Mouse (Mus musculus) MEL (cell line): Measurements from ENCODE around the gene Babam2. TPM values are rescaled to one million over a fixed set of nuclear protein-coding genes. Genes with fewer than 3 reads are reported as not detected.

Source experiments
- DNase-seq: peaks from one replicate; pipeline ENCODE4 v3.0.0; 2011; ENCODE audit warnings: low read depth, low spot score
- H3K27ac ChIP-seq: 2 replicates; pipeline ENCODE4 v1.5.1; 2012; ENCODE audit warnings: low read depth, mild to moderate bottlenecking, control low read depth, low read length, moderate library complexity; ENCODE audit not compliant: control insufficient read depth
- H3K27me3 ChIP-seq, 2 experiments: fragments of 150-350 bp in 1 of 2; sonication (generic) in 1 of 2; 2 replicates each; pipeline ENCODE4 v1.6.1; 2012; ENCODE audit warnings: low read length in 2 of 2, mild to moderate bottlenecking in 2 of 2, improper control_type of control experiment in 1 of 2, moderate library complexity in 1 of 2; ENCODE audit not compliant: insufficient read depth in 2 of 2, control insufficient read depth in 1 of 2
- H3K36me3 ChIP-seq, 2 experiments: 2 replicates each; pipeline ENCODE4 v1.6.1; 2012 to 2014; ENCODE audit warnings: low read length in 2 of 2, improper control_type of control experiment in 1 of 2, inconsistent platforms in 1 of 2, mild to moderate bottlenecking in 1 of 2; ENCODE audit not compliant: insufficient read depth in 2 of 2, control insufficient read depth in 1 of 2
- H3K4me1 ChIP-seq, 2 experiments: fragments of 150-350 bp in 1 of 2; sonication (generic) in 1 of 2; 2 replicates each; pipeline ENCODE4 v1.6.1; 2012; ENCODE audit warnings: low read length in 2 of 2, improper control_type of control experiment in 1 of 2, mild to moderate bottlenecking in 1 of 2; ENCODE audit not compliant: insufficient read depth in 2 of 2, control insufficient read depth in 1 of 2
- H3K4me3 ChIP-seq, 2 experiments: fragments of 150-350 bp in 1 of 2; sonication (generic) in 1 of 2; 2 replicates each; pipeline ENCODE4 v1.5.1; 2012; ENCODE audit warnings: low read depth in 2 of 2, low read length in 2 of 2, mild to moderate bottlenecking in 2 of 2, moderate library complexity in 2 of 2, control low read depth in 1 of 2, improper control_type of control experiment in 1 of 2; ENCODE audit not compliant: control insufficient read depth in 1 of 2, insufficient read depth in 1 of 2
- H3K79me2 ChIP-seq: 2 replicates; pipeline ENCODE4 v1.6.1; 2012; ENCODE audit warnings: mild to moderate bottlenecking, low read length, moderate library complexity; ENCODE audit not compliant: control insufficient read depth, poor library complexity, insufficient read depth
- H3K9ac ChIP-seq: 2 replicates; pipeline ENCODE4 v1.6.1; 2012; ENCODE audit warnings: low read depth, mild to moderate bottlenecking, control low read depth, low read length, moderate library complexity; ENCODE audit not compliant: control insufficient read depth, poor library complexity, severe bottlenecking
- H3K9me3 ChIP-seq: fragments of 150-350 bp; sonication (generic); replicated peaks from 2 replicates; pipeline ENCODE4 v1.6.1; 2012; ENCODE audit warnings: mild to moderate bottlenecking, low read length, improper control_type of control experiment, moderate library complexity; ENCODE audit not compliant: insufficient read depth
- BHLHE40 ChIP-seq: IDR thresholded peaks from 2 replicates; pipeline ENCODE4 v1.6.1; 2012; ENCODE audit warnings: low read depth, mild to moderate bottlenecking, inconsistent platforms, low read length, improper control_type of control experiment, borderline replicate concordance
- CHD1 ChIP-seq: IDR thresholded peaks from 2 replicates; pipeline ENCODE4 v1.6.1; 2012; ENCODE audit warnings: low read depth, mild to moderate bottlenecking, inconsistent platforms, low read length, improper control_type of control experiment
- CTCF ChIP-seq, 3 experiments: IDR thresholded peaks in 2 of 3; conservative IDR thresholded peaks in 1 of 3; 2 replicates each; pipeline ENCODE4 v1.5.1; 2011 to 2012; ENCODE audit warnings: low read length in 3 of 3, low read depth in 2 of 3, mild to moderate bottlenecking in 2 of 3, improper control_type of control experiment in 1 of 3, inconsistent platforms in 1 of 3, mixed read lengths in 1 of 3, moderate library complexity in 1 of 3; ENCODE audit not compliant: control insufficient read depth in 1 of 3, insufficient read depth in 1 of 3, poor library complexity in 1 of 3, severe bottlenecking in 1 of 3
- EP300 ChIP-seq, 2 experiments: IDR thresholded peaks; 2 replicates each; pipeline ENCODE4 v1.6.1; 2011; ENCODE audit warnings: improper control_type of control experiment in 2 of 2, low read length in 2 of 2, low read depth in 1 of 2, mild to moderate bottlenecking in 1 of 2
- ETS1 ChIP-seq: IDR thresholded peaks from 2 replicates; pipeline ENCODE4 v1.6.1; 2012; ENCODE audit warnings: low read depth, mild to moderate bottlenecking, inconsistent platforms, low read length, improper control_type of control experiment, moderate library complexity
- GATA1 ChIP-seq: IDR thresholded peaks from 2 replicates; pipeline ENCODE4 v1.6.1; 2011; ENCODE audit warnings: low read depth, low read length, improper control_type of control experiment
- HCFC1 ChIP-seq: IDR thresholded peaks from 2 replicates; pipeline ENCODE4 v1.6.1; 2012; ENCODE audit warnings: low read depth, mild to moderate bottlenecking, inconsistent platforms, low read length, improper control_type of control experiment, moderate library complexity
- JUND ChIP-seq: IDR thresholded peaks from 2 replicates; pipeline ENCODE4 v1.6.1; 2011; ENCODE audit warnings: low read depth, mild to moderate bottlenecking, improper control_type of control experiment, low read length
- MAX ChIP-seq: IDR thresholded peaks from 2 replicates; pipeline ENCODE4 v1.6.1; 2011; ENCODE audit warnings: low read length, improper control_type of control experiment
- MAZ ChIP-seq: IDR thresholded peaks from 2 replicates; pipeline ENCODE4 v1.6.1; 2012; ENCODE audit warnings: low read depth, mild to moderate bottlenecking, inconsistent platforms, low read length, improper control_type of control experiment
- MXI1 ChIP-seq: IDR thresholded peaks from 2 replicates; pipeline ENCODE4 v1.6.1; 2011; ENCODE audit warnings: mild to moderate bottlenecking, low read depth, low read length, improper control_type of control experiment
- MYB ChIP-seq: IDR thresholded peaks from 2 replicates; pipeline ENCODE4 v1.6.1; 2011; ENCODE audit warnings: mild to moderate bottlenecking, low read depth, low read length, improper control_type of control experiment
- MYC ChIP-seq: IDR thresholded peaks from 2 replicates; pipeline ENCODE4 v1.6.1; 2011; ENCODE audit warnings: low read depth, mild to moderate bottlenecking, low read length, improper control_type of control experiment, moderate library complexity
- NRF1 ChIP-seq: IDR thresholded peaks from 2 replicates; pipeline ENCODE4 v1.6.1; 2014; ENCODE audit warnings: low read depth, mild to moderate bottlenecking, inconsistent platforms, low read length, improper control_type of control experiment, moderate library complexity; ENCODE audit not compliant: poor library complexity, insufficient read depth, severe bottlenecking
- RAD21 ChIP-seq: IDR thresholded peaks from 2 replicates; pipeline ENCODE4 v1.6.1; 2011; ENCODE audit warnings: mild to moderate bottlenecking, low read depth, low read length, improper control_type of control experiment
- SIN3A ChIP-seq: IDR thresholded peaks from 2 replicates; pipeline ENCODE4 v1.6.1; 2012; ENCODE audit warnings: low read length, improper control_type of control experiment, inconsistent platforms
- TAL1 ChIP-seq: IDR thresholded peaks from 2 replicates; pipeline ENCODE4 v1.6.1; 2012; ENCODE audit warnings: mild to moderate bottlenecking, inconsistent platforms, low read length, moderate library complexity, mixed read lengths
- TBP ChIP-seq: IDR thresholded peaks from 2 replicates; pipeline ENCODE4 v1.8.0; 2011; ENCODE audit warnings: low read depth, low read length, improper control_type of control experiment
- UBTF ChIP-seq: IDR thresholded peaks from 2 replicates; pipeline ENCODE4 v1.6.1; 2012; ENCODE audit warnings: low read depth, mild to moderate bottlenecking, inconsistent platforms, low read length, improper control_type of control experiment, moderate library complexity, borderline replicate concordance; ENCODE audit not compliant: insufficient read depth
- USF2 ChIP-seq, 2 experiments: IDR thresholded peaks; 2 replicates each; pipeline ENCODE4 v1.6.1; 2011 to 2012; ENCODE audit warnings: improper control_type of control experiment in 2 of 2, low read length in 2 of 2, borderline replicate concordance in 1 of 2, inconsistent platforms in 1 of 2, low read depth in 1 of 2, mild to moderate bottlenecking in 1 of 2; ENCODE audit not compliant: insufficient read depth in 1 of 2
- ZC3H11A ChIP-seq: IDR thresholded peaks from 2 replicates; pipeline ENCODE4 v1.6.1; 2012; ENCODE audit warnings: low read depth, mild to moderate bottlenecking, inconsistent platforms, low read length, improper control_type of control experiment
- ZMIZ1 ChIP-seq: IDR thresholded peaks from 2 replicates; pipeline ENCODE4 v1.6.1; 2012; ENCODE audit warnings: low read depth, mild to moderate bottlenecking, inconsistent platforms, low read length, improper control_type of control experiment, moderate library complexity
- polyA plus RNA-seq, 2 experiments: library from polyadenylated mRNA; stranded (reverse) in 1 of 2; unstranded in 1 of 2; fragments of >175 nt in 1 of 2; fragments of >200 nt in 1 of 2; gene quantifications; 2 replicates each; pipeline versions ENCODE4 v1.2.1 to v1.2.4; 2012; ENCODE audit warnings: low replicate concordance in 2 of 2, low read depth in 1 of 2; ENCODE audit not compliant: insufficient read length in 2 of 2, insufficient read depth in 1 of 2, missing spikeins in 1 of 2
- total RNA-seq: library from RNA; depleted of rRNA; stranded (reverse); fragments of 300-350 nt; gene quantifications from 2 replicates; pipeline ENCODE4 v1.2.3, GENCODE M21; 2012

Babam2 gene
- total and polyA plus RNA-seq, 3 experiments, result 43.3 to 86.6 TPM; not detected in 1

- no peak for DNase-seq
- H3K27ac ChIP-seq, result no peak overlapping the region
Observed at GRCm38 (mm10) chr5:32086526-32087090, 389.1 kb downstream of the Babam2 start.

GRCm38 (mm10) chr5:32089481-32089880 is 392.0 kb downstream of the Babam2 start:
- Histone ChIP-seq H3K27me3 (no peaks in the 10 kb centered on the region; a peak in 1 of 4 replicates), H3K36me3 (no peaks in the 10 kb centered on the region), H3K9ac (no peak overlapping the region), H3K27ac (no peak overlapping the region), H3K4me3 (no peak overlapping the region), H3K4me1 (no peaks in the 10 kb centered on the region), H3K79me2 (no peaks in the 10 kb centered on the region), H3K9me3 (no peaks in the 10 kb centered on the region)
- DNase-seq, result no peak
- TF ChIP-seq TBP (no peak), MXI1 (no peak), RAD21 (no peak), EP300 (IDR thresholded peaks at IDR 0.05; ENCODE audit: low read depth in 1 of 2, low read length in 2 of 2) (no peak), UBTF (no peak), CTCF (IDR thresholded peaks at IDR 0.05 in 2 of 3, conservative IDR thresholded peaks at IDR 0.05 in 1 of 3; ENCODE audit: control insufficient read depth in 1 of 3, insufficient read depth in 1 of 3, low read depth in 2 of 3, low read length in 3 of 3, poor library complexity in 1 of 3, severe bottlenecking in 1 of 3) (no peak), SIN3A (no peak), MAX (no peak), CHD1 (no peak), ZC3H11A (no peak), NRF1 (no peak), TAL1 (no peak), USF2 (IDR thresholded peaks at IDR 0.05; ENCODE audit: borderline replicate concordance in 1 of 2, insufficient read depth in 1 of 2, low read depth in 1 of 2, low read length in 2 of 2) (no peak), MYB (no peak), HCFC1 (no peak)

More at GRCm38 (mm10) chr5:32086526-32087090, 389.1 kb downstream of the Babam2 start:
- Histone ChIP-seq H3K9ac (no peak overlapping the region), H3K36me3 (no peaks in the 10 kb centered on the region), H3K79me2 (no peaks in the 10 kb centered on the region), H3K4me3 (no peak overlapping the region), H3K27me3 (no peaks in the 10 kb centered on the region; a peak in 1 of 4 replicates), H3K9me3 (no peaks in the 10 kb centered on the region), H3K4me1 (no peaks in the 10 kb centered on the region)
- no peak for TF ChIP-seq MYC
- no peak for TF ChIP-seq ZC3H11A
- TF ChIP-seq RAD21, result no peak
- TF ChIP-seq GATA1, result no peak
- no peak for TF ChIP-seq ETS1
- TF ChIP-seq MAX, result no peak
- TF ChIP-seq BHLHE40, result no peak
- no peak for TF ChIP-seq MXI1
- TF ChIP-seq HCFC1, result no peak
- no peak for TF ChIP-seq TBP
- TF ChIP-seq USF2 (IDR thresholded peaks at IDR 0.05; ENCODE audit: borderline replicate concordance in 1 of 2, insufficient read depth in 1 of 2, low read depth in 1 of 2, low read length in 2 of 2), result no peak
- TF ChIP-seq ZMIZ1, result no peak
- no peak for TF ChIP-seq MAZ
- no peak for TF ChIP-seq EP300 (IDR thresholded peaks at IDR 0.05; ENCODE audit: low read depth in 1 of 2, low read length in 2 of 2)
- TF ChIP-seq JUND, result no peak
